Mouse (Mus musculus): ENCODE data around the gene Tet3. TPM values are rescaled to one million over a fixed set of nuclear protein-coding genes. Genes with fewer than 3 reads are reported as not detected.

Tet3 gene
- polyA plus RNA-seq, 1 experiment from 2014 or later = 45.1 TPM

DNA sequence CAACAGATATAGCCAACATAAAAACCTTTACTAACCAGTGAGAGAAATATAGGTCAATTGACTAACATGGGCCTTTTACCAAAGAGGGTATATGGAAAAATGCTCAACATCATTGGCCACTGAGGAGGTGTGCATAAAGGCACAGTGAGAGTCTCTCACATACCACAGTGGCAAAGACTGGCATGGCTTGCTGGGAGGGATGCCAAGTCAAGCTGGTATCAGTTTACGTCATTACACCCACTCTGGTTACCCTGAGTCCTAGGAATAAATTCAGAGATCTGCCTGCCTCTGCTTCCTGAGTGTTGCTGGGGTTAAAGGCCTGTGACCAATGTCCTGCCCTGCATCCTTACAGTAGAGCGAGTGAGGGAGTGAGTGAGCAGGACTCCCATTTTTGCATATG is 62.2 kb downstream of the Tet3 start:
- H3K36me3 ChIP-seq = peaks cover 100% of the 10 kb centered on the region
- no peaks in the 10 kb centered on the region for H3K9me3 ChIP-seq (replicated peaks)
- no peaks in the 10 kb centered on the region for H3K4me1 ChIP-seq
- H3K27ac ChIP-seq (replicated peaks) = no peak overlapping the region
- H3K27me3 ChIP-seq (ENCODE audit: low read depth, poor library complexity, severe bottlenecking) = no peaks in the 10 kb centered on the region
- DNase-seq (ENCODE audit: low spot score) = no peak
- WGBS = 94% methylated on average over 2 of the region's 2 CpGs
- no peak overlapping the region for H3K4me3 ChIP-seq

GRCm38 (mm10) chr6:83395544-83396229 is 63.2 kb downstream of the Tet3 start:
- Histone ChIP-seq H3K27ac (replicated peaks) (no peak overlapping the region), H3K9me3 (replicated peaks) (no peaks in the 10 kb centered on the region), H3K27me3 (ENCODE audit: low read depth, poor library complexity, severe bottlenecking) (no peaks in the 10 kb centered on the region), H3K4me1 (no peaks in the 10 kb centered on the region), H3K4me3 (no peak overlapping the region), H3K36me3 (peaks cover 100% of the 10 kb centered on the region)
- WGBS = 96% methylated on average over 15 of the region's 15 CpGs
- DNase-seq (ENCODE audit: low spot score) = no peak

DNA sequence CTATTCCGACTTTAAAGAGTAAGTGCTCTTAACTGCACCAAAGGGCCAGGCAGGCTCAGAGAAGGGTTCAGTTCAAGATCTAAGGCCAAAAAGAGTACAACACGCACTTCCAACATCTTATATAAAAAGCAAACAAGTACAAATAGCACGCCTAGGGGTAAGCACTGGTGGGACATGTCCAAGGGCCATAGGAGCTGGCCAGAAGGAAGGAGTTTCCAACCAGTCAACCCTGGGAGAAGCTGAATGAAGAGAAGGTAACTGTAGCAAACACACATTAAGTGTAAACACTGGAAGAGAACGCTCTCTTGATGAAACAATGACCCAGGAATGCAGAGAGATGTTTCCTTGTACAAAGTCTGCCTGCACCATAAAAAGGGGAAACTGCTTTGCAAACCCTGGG is 64.8 kb downstream of the Tet3 start:
- Histone ChIP-seq H3K4me1 (no peaks in the 10 kb centered on the region), H3K27me3 (ENCODE audit: low read depth, poor library complexity, severe bottlenecking) (no peaks in the 10 kb centered on the region), H3K4me3 (no peak overlapping the region), H3K9me3 (replicated peaks) (no peaks in the 10 kb centered on the region), H3K36me3 (peaks cover 92% of the 10 kb centered on the region), H3K27ac (replicated peaks) (no peak overlapping the region)
- no peak for DNase-seq (ENCODE audit: low spot score)
- WGBS = 92% methylated on average over 4 of the region's 4 CpGs

GRCm38 (mm10) chr6:83392166-83392780 is 66.6 kb downstream of the Tet3 start:
- 94% methylated on average over 8 of the region's 8 CpGs for WGBS
- H3K36me3 ChIP-seq = peaks cover 91% of the 10 kb centered on the region

DNA sequence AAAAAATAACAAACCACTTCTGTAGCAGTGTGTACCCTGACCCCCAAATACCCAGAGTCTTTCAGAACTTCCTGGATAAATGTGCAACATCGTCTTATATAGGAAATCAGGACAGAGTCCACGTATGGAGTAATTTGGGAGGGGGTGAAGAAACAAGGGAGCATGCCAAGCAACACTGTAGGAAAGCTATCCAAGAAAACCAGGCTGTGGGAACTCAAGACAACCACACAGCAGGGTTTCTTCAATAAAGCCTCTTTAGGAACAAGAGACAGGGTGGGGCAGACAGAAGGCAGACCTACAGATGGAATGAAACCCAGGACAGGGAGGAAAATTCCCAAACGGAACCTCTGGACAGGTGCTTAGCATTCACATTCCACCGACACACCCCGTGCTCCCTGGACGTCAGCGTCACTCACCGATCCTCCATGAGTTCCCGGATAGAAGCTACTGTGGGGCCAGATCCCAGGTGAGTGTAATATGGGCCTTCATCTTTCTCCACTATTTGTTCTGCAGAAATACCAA is 73.3 kb downstream of the Tet3 start:
- WGBS = 97% methylated on average over 9 of the region's 9 CpGs
- peaks cover 91% of the 10 kb centered on the region for H3K36me3 ChIP-seq

More at GRCm38 (mm10) chr6:83392166-83392780, 66.6 kb downstream of the Tet3 start:
- H3K9me3 ChIP-seq (replicated peaks) = no peaks in the 10 kb centered on the region
- H3K27ac ChIP-seq (replicated peaks) = no peak overlapping the region
- no peaks in the 10 kb centered on the region for H3K27me3 ChIP-seq (ENCODE audit: low read depth, poor library complexity, severe bottlenecking)
- no peak overlapping the region for H3K4me3 ChIP-seq
- H3K4me1 ChIP-seq = 0 out of 2 replicates have a peak, but pooled peaks cover 3% of the 10 kb centered on the region
- no peak for DNase-seq (ENCODE audit: low spot score)

DNA sequence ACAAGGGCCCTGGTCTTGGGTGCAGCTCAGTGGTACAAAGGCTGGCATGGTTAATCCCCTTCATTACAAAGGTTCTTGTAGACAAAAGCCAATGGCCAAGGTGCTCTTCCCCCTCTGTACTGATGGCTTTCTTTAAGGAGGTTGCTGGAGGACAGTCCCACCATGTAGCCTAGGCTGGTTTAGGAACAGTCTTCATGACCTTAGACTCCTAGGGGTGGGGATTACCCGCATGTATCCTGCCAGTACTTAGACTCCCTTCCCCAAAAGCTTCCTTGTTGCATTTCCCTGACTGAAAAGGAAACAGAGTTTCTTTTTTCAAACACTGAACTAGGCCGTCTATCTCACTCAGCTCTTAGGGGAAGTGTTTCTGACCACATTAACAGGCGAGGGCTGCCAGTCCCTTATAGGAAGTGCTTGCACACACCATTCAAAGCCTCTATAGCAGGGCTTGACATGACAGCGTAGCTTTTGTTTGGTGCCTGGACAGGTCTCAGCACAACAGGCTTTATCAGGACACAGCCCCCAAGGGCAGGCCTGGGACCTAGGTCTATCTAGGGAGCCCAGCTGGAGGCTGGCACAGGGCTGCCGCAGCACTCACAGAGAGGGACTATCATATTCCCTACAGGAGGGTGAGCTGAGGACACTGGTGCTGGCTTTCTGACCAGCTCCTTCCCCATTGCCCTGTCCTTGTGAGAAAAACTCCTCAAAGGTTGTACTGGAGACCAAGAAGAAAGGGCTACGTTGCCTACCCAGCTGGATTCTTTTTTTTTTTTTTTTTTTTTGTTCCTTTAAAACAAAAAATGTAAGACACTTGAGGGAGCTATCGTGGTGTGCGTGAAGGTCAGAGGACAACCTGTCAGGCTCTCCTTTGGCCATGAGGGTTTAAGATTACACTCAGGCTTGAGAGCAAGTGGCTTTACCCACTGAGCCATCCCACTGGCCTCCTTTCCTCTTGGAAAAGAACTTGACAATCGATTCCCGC is 77.1 kb downstream of the Tet3 start:
- no peak overlapping the region for H3K4me3 ChIP-seq
- no peaks in the 10 kb centered on the region for H3K4me1 ChIP-seq
- no peak overlapping the region for H3K27ac ChIP-seq (replicated peaks)
- no peak for DNase-seq (ENCODE audit: low spot score)
- 89% methylated on average over 10 of the region's 10 CpGs for WGBS
- H3K36me3 ChIP-seq = peaks cover 100% of the 10 kb centered on the region
- no peaks in the 10 kb centered on the region for H3K27me3 ChIP-seq (ENCODE audit: low read depth, poor library complexity, severe bottlenecking)
- no peaks in the 10 kb centered on the region for H3K9me3 ChIP-seq (replicated peaks)

More for the DNA sequence above, 73.3 kb downstream of the Tet3 start:
- H3K9me3 ChIP-seq (replicated peaks) = no peaks in the 10 kb centered on the region
- DNase-seq (ENCODE audit: low spot score) = no peak
- no peak overlapping the region for H3K4me3 ChIP-seq
- no peaks in the 10 kb centered on the region for H3K27me3 ChIP-seq (ENCODE audit: low read depth, poor library complexity, severe bottlenecking)
- H3K4me1 ChIP-seq = 0 out of 2 replicates have a peak, but pooled peaks cover 3% of the 10 kb centered on the region
- H3K27ac ChIP-seq (replicated peaks) = no peak overlapping the region

DNA sequence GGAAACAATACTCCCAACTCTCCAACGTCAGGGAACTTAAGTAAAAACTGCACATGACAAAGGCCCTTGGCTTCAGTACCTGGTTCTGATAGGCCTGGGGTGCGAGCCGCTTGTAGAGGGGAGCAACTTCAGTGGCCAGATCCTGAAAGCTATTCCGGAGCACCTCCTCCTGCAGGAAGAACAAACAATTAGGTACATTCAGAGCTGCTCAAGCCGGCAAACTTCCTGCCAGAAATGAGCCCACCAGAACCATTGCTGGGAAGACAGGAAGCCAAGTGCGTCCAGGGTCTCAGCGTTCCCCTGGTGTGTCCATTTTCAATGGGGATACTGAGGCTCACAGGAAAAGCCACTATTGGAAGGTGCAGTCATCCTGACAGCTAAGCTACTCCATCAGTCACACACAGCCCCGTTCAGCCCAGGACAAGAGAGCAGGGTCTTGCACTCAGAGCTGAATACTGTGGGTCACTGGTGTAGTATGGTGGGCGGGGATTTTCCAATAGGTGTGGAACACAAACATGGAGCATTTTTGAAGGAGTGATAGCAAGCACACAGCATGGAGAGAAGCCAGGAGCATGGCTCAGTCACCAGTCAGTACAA is 85.1 kb downstream of the Tet3 start:
- no peaks in the 10 kb centered on the region for H3K9me3 ChIP-seq (replicated peaks)
- no peaks in the 10 kb centered on the region for H3K4me1 ChIP-seq
- no peak overlapping the region for H3K4me3 ChIP-seq
- H3K27me3 ChIP-seq (ENCODE audit: low read depth, poor library complexity, severe bottlenecking) = no peaks in the 10 kb centered on the region
- peaks cover 100% of the 10 kb centered on the region for H3K36me3 ChIP-seq
- H3K27ac ChIP-seq (replicated peaks) = no peak overlapping the region
- DNase-seq (ENCODE audit: low spot score) = no peak
- WGBS = 88% methylated on average over 9 of the region's 9 CpGs

DNA sequence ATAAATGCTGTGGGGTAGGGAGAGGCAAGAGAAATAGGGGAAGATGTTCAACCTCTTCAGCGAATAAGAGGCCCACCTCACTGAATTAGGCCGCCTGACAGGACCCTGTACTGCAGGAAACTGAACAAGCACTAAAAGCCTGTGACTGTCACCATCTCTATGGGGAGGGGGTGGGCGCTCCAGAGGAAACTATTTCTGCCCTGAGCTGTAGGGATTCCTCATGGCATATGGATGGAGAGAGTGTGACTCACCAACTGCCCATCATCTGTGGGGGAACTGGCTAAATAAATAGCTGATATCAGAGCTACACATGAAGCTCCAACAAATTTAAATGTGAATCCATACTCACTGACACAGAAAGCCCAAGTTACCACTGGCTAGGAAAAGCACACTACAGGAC is 87.5 kb downstream of the Tet3 start:
- no peaks in the 10 kb centered on the region for H3K4me1 ChIP-seq
- H3K9me3 ChIP-seq (replicated peaks) = no peaks in the 10 kb centered on the region
- no peak overlapping the region for H3K27ac ChIP-seq (replicated peaks)
- DNase-seq (ENCODE audit: low spot score) = no peak
- WGBS = 86% methylated on average over 3 of the region's 3 CpGs
- H3K27me3 ChIP-seq (ENCODE audit: low read depth, poor library complexity, severe bottlenecking) = no peaks in the 10 kb centered on the region
- H3K4me3 ChIP-seq = no peak overlapping the region
- H3K36me3 ChIP-seq = peaks cover 100% of the 10 kb centered on the region

GRCm38 (mm10) chr6:83370316-83370965 is 88.4 kb downstream of the Tet3 start:
- H3K4me3 ChIP-seq = no peak overlapping the region
- WGBS = 94% methylated on average over 21 of the region's 21 CpGs
- H3K4me1 ChIP-seq = no peaks in the 10 kb centered on the region
- H3K9me3 ChIP-seq (replicated peaks) = no peaks in the 10 kb centered on the region
- no peaks in the 10 kb centered on the region for H3K27me3 ChIP-seq (ENCODE audit: low read depth, poor library complexity, severe bottlenecking)
- H3K27ac ChIP-seq (replicated peaks) = no peak overlapping the region
- peaks cover 96% of the 10 kb centered on the region for H3K36me3 ChIP-seq
- DNase-seq (ENCODE audit: low spot score) = no peak

DNA sequence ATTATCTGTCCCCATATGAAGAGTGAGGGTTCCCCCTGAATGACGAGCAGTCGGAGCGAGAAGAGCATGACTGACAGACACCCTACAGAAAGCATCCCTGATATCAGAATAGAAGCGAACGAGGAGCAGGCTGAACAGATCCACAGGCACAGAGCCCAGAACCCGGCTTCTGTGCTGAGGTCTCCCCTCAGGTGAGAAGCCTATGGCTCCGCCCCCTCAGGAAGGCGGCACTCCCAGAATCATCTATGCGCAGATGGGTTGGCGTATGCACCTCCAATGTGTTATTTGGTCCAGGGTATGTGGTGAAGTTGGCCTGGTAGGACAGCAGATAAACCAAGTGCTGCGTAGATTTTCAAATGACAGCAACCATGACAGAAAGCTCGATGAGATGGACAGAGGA is 95.8 kb downstream of the Tet3 start:
- WGBS = 92% methylated on average over 12 of the region's 12 CpGs

GRCm38 (mm10) chr6:83361523-83362248 is 97.2 kb downstream of the Tet3 start:
- Histone ChIP-seq H3K9me3 (replicated peaks) (no peaks in the 10 kb centered on the region), H3K27ac (replicated peaks) (no peak overlapping the region), H3K36me3 (peaks cover 85% of the 10 kb centered on the region), H3K27me3 (ENCODE audit: low read depth, poor library complexity, severe bottlenecking) (no peaks in the 10 kb centered on the region), H3K4me3 (no peak overlapping the region), H3K4me1 (no peaks in the 10 kb centered on the region)
- WGBS = 89% methylated on average over 11 of the region's 11 CpGs
- DNase-seq (ENCODE audit: low spot score) = no peak

More for the DNA sequence above, 95.8 kb downstream of the Tet3 start:
- no peak overlapping the region for H3K4me3 ChIP-seq
- H3K9me3 ChIP-seq (replicated peaks) = no peaks in the 10 kb centered on the region
- H3K27ac ChIP-seq (replicated peaks) = no peak overlapping the region
- H3K36me3 ChIP-seq = peaks cover 86% of the 10 kb centered on the region
- no peaks in the 10 kb centered on the region for H3K27me3 ChIP-seq (ENCODE audit: low read depth, poor library complexity, severe bottlenecking)
- no peaks in the 10 kb centered on the region for H3K4me1 ChIP-seq
- DNase-seq (ENCODE audit: low spot score) = no peak

Data from midbrain, embryonic 10.5 days (tissue).